In the genomic region with DNA sequence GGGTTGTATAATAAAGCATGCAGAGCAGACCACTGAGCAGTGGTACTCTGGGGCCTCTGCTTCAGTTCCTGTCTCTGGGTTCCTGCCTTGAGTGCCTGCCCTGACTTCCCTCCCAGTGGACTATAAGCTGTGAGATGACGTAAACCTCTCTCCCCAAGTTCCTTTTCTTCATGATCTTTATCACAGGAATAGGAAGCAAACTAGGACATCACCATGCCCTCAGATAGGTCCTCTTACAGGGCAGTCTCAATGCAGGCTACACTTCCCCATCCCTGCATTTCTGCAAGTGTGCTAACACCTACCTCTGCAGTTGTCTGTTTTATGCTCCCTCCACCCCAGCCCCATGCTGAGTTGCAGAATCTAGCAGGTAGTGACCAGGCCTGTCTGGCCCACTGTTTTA, we compare ENCODE assay signal across 18 mouse cellular contexts.
"Had no signal": no experiment of that assay in that cellular context is flagged by ENCODE, and none has a peak within 500 bp of the region (broad histone marks: within the 10 kb centered on the region; RNA-seq: fewer than 3 reads in every experiment).

No protein-coding gene starts in this region.

- DNase-seq: gastrocnemius, adult 2 months; gastrocnemius, postnatal 10 days; gastrocnemius, postnatal 25 days; heart, adult 11 months; heart, adult 2 months; heart, postnatal 14 days; heart, postnatal 36 days; kidney, adult 11 months; kidney, adult 2 months; kidney, adult 9 months; kidney, postnatal 14 days; kidney, postnatal 36 days; layer of hippocampus, adult 9-11 months; layer of hippocampus, postnatal 36 days; left cerebral cortex, postnatal 4 days had no signal

- ATAC-seq: hindbrain, postnatal 0 days; intestine, embryonic 16.5 days; liver, embryonic 12.5 days had no signal
